Mouse (Mus musculus): ENCODE data around the gene Sipa1l3.

DNA sequence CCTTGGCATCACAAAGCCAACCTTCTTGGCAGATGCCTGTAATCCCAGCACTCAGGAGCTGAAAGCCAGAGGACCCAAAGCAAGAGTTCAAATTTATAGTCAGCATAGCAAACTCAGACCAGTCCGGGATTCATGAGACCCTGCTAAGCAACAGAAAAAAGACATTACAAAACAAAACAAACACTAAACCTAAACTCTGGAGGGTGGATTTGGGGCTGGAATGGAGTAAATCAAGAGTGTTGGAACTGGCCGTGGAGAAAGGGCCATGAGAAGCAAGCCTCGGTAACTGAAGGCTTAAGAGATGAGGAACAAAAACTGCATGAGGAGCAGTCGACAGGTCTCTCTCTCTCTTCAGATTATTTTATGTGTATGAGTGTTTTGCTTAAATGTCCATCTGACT, 234.6 kb downstream of the Sipa1l3 start:
- no peak for TF ChIP-seq CTCF (IDR thresholded peaks at IDR 0.05; ENCODE audit: borderline replicate concordance, insufficient read depth, low read depth, low read length)
- TF ChIP-seq POLR2A (IDR thresholded peaks at IDR 0.05; ENCODE audit: borderline replicate concordance, insufficient read depth, low read length), result no peak
